Mouse (Mus musculus) limb, embryonic 11.5 days (tissue): ENCODE data around the gene Gm49336. TPM values are rescaled to one million over a fixed set of nuclear protein-coding genes. Genes with fewer than 3 reads are reported as not detected.

Experiments
- ATAC-seq: fragments of 200-750 bp; cut with Nextera tagmentation; 2 replicates; pipeline ENCODE4 v1.8.0; 2017; ENCODE audit warnings: low read depth; ENCODE audit not compliant: insufficient number of reproducible peaks, low FRiP score, low TSS enrichment
- DNase-seq: peaks from one replicate; pipeline ENCODE4 v3.0.0-alpha.2; 2015; ENCODE audit warnings: low spot score
- H3K27ac ChIP-seq: fragments of 300-500 bp; sonication (generic); replicated peaks from 2 replicates; pipeline ENCODE4 v1.5.1; 2014; ENCODE audit warnings: low read depth, mild to moderate bottlenecking, low read length
- H3K27me3 ChIP-seq: fragments of 300-500 bp; sonication (generic); 2 replicates; pipeline ENCODE4 v1.6.1; 2014; ENCODE audit warnings: mild to moderate bottlenecking, low read length, mixed read lengths; ENCODE audit not compliant: control insufficient read depth, insufficient read depth
- H3K36me3 ChIP-seq: fragments of 300-500 bp; sonication (generic); 2 replicates; pipeline ENCODE4 v1.6.1; 2014; ENCODE audit warnings: mild to moderate bottlenecking, low read length, moderate library complexity, mixed read lengths; ENCODE audit not compliant: control insufficient read depth, insufficient read depth
- H3K4me1 ChIP-seq: fragments of 300-500 bp; sonication (generic); 2 replicates; pipeline ENCODE4 v1.6.1; 2014; ENCODE audit warnings: low read length, mixed read lengths; ENCODE audit not compliant: control insufficient read depth, insufficient read depth
- H3K4me2 ChIP-seq: fragments of 300-500 bp; sonication (generic); 2 replicates; pipeline ENCODE4 v1.6.1; 2014; ENCODE audit warnings: low read depth, mild to moderate bottlenecking, moderate library complexity; ENCODE audit not compliant: severe bottlenecking
- H3K4me3 ChIP-seq: fragments of 300-500 bp; sonication (generic); 2 replicates; pipeline ENCODE4 v1.5.1; 2014; ENCODE audit warnings: low read depth, low read length
- H3K9ac ChIP-seq: fragments of 300-500 bp; sonication (generic); 2 replicates; pipeline ENCODE4 v1.6.1; 2014; ENCODE audit warnings: mild to moderate bottlenecking, low read length
- H3K9me3 ChIP-seq: fragments of 300-500 bp; sonication (generic); 2 replicates; pipeline ENCODE4 v1.6.1; 2016; ENCODE audit warnings: low read length; ENCODE audit not compliant: control insufficient read depth
- WGBS: fragments of 180-500 bp; shearing (Covaris S2); extraction: QIAGEN DNeasy Blood & Tissue Kit; methylation state at CpG from one replicate; pipeline ENCODE4 v1.1.7; 2014; 5-methylcytosine and 5-hydroxymethylcytosine counted together
- polyA plus RNA-seq: library from polyadenylated mRNA; unstranded; fragments of >200 nt; fragmentation: Nextera tagmentation; extraction: Ambion mirVana; gene quantifications from 2 replicates; pipeline ENCODE4 v1.2.1, GENCODE M21; 2014

The Gm49336 gene
- polyA plus RNA-seq, 1 experiment from 2014 or later = 67.0 TPM

- Histone ChIP-seq H3K9me3 (no peaks in the 10 kb centered on the region), H3K4me2 (no peak overlapping the region), H3K36me3 (no peaks in the 10 kb centered on the region), H3K27me3 (no peaks in the 10 kb centered on the region), H3K27ac (no peak overlapping the region), H3K4me3 (no peak overlapping the region), H3K4me1 (no peaks in the 10 kb centered on the region), H3K9ac (no peak overlapping the region)
- ATAC-seq = no peak
- 90% methylated on average over 3 of the region's 3 CpGs for WGBS
- DNase-seq = no peak
Measured at GRCm38 (mm10) chr14:60253466-60253865, 2.2 kb upstream of the Gm49336 start.

- DNase-seq (no peak), ATAC-seq (no peak; the same call in 1 of the 2 replicates)
- H3K27ac ChIP-seq = peak overlapping the region; percentile 47; the same call in 1 of the 2 replicates
- 23% methylated on average over 15 of the region's 15 CpGs for WGBS
- H3K9me3 ChIP-seq = no peaks in the 10 kb centered on the region
- peak overlapping the region; percentile 74 for H3K9ac ChIP-seq
- no peaks in the 10 kb centered on the region for H3K27me3 ChIP-seq
- H3K4me2 ChIP-seq = peak overlapping the region; percentile 72
- no peaks in the 10 kb centered on the region for H3K36me3 ChIP-seq
- no peaks in the 10 kb centered on the region for H3K4me1 ChIP-seq
- H3K4me3 ChIP-seq = peak overlapping the region; percentile 97
Measured at GRCm38 (mm10) chr14:60252004-60253000, 995 bp upstream of the Gm49336 start.

- no peaks in the 10 kb centered on the region for H3K4me1 ChIP-seq
- no peaks in the 10 kb centered on the region for H3K36me3 ChIP-seq
- DNase-seq = no peak
- peak overlapping the region; percentile 97 for H3K9ac ChIP-seq
- peak overlapping the region; percentile 62; the same call in 1 of the 2 replicates for H3K27ac ChIP-seq
- H3K4me3 ChIP-seq = peak overlapping the region; percentile 97
- ATAC-seq = peak; percentile 65
- H3K27me3 ChIP-seq = no peaks in the 10 kb centered on the region
- no peaks in the 10 kb centered on the region for H3K9me3 ChIP-seq
- H3K4me2 ChIP-seq = peak overlapping the region; percentile 72
- under 1% methylated on average over 34 of the region's 39 CpGs for WGBS
Measured at GRCm38 (mm10) chr14:60250879-60251278, 428 bp downstream of the Gm49336 start.

- no peak overlapping the region for H3K27ac ChIP-seq
Measured at GRCm38 (mm10) chr14:60250366-60250765, 941 bp downstream of the Gm49336 start.

GRCm38 (mm10) chr14:60238551-60238950 is 12.8 kb downstream of the Gm49336 start:
- ATAC-seq (no peak), DNase-seq (no peak)
- Histone ChIP-seq H3K27ac (no peak overlapping the region), H3K4me2 (no peak overlapping the region), H3K4me3 (no peak overlapping the region), H3K27me3 (no peaks in the 10 kb centered on the region), H3K9ac (no peak overlapping the region), H3K36me3 (peaks cover 11% of the 10 kb centered on the region), H3K9me3 (no peaks in the 10 kb centered on the region), H3K4me1 (no peaks in the 10 kb centered on the region)
- 81% methylated on average over 3 of the region's 3 CpGs for WGBS

More at GRCm38 (mm10) chr14:60250366-60250765, 941 bp downstream of the Gm49336 start:
- Histone ChIP-seq H3K27me3 (no peaks in the 10 kb centered on the region), H3K9me3 (no peaks in the 10 kb centered on the region), H3K4me3 (peak overlapping the region; percentile 97), H3K4me1 (no peaks in the 10 kb centered on the region), H3K4me2 (peak overlapping the region; percentile 72), H3K36me3 (no peaks in the 10 kb centered on the region), H3K9ac (peak overlapping the region; percentile 97)
- ATAC-seq = no peak
- no peak for DNase-seq
- whole genome bisulfite sequencing = 27% methylated on average over 8 of the region's 8 CpGs

DNA sequence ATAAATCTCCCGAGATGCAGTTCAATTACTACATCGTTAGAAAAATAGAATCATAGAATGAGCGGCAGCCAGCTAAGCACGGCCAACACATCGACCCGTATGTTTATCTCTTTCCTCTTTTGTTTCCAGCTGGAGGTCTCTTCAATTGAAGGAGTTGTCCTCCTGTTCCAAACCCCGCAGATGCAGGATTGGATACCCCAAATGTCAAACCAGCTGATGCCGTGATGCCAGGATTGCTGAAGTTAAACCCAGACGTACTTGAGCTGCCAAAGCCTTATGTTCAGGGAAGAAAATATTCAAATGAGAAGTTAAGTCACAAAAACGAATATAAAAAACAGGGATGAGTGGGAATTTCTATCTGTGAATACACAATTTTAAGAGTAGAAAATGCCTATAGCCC is 31.4 kb downstream of the Gm49336 start:
- ATAC-seq (no peak), DNase-seq (no peak)
- no peaks in the 10 kb centered on the region for H3K9me3 ChIP-seq
- H3K4me1 ChIP-seq = no peaks in the 10 kb centered on the region
- WGBS = 95% methylated on average over 10 of the region's 10 CpGs
- H3K27ac ChIP-seq = no peak overlapping the region
- no peaks in the 10 kb centered on the region for H3K27me3 ChIP-seq
- H3K9ac ChIP-seq = no peak overlapping the region
- H3K4me3 ChIP-seq = no peak overlapping the region
- peaks cover 4% of the 10 kb centered on the region; the same call in 1 of the 2 replicates for H3K36me3 ChIP-seq
- H3K4me2 ChIP-seq = no peak overlapping the region

GRCm38 (mm10) chr14:60217616-60218015 is 33.7 kb downstream of the Gm49336 start:
- Histone ChIP-seq H3K9ac (no peak overlapping the region), H3K4me1 (no peaks in the 10 kb centered on the region), H3K27me3 (no peaks in the 10 kb centered on the region), H3K27ac (no peak overlapping the region), H3K9me3 (no peaks in the 10 kb centered on the region), H3K4me3 (no peak overlapping the region), H3K36me3 (peaks cover 4% of the 10 kb centered on the region; the same call in 1 of the 2 replicates), H3K4me2 (no peak overlapping the region)
- 98% methylated on average over 4 of the region's 4 CpGs for WGBS
- DNase-seq (no peak), ATAC-seq (no peak)

DNA sequence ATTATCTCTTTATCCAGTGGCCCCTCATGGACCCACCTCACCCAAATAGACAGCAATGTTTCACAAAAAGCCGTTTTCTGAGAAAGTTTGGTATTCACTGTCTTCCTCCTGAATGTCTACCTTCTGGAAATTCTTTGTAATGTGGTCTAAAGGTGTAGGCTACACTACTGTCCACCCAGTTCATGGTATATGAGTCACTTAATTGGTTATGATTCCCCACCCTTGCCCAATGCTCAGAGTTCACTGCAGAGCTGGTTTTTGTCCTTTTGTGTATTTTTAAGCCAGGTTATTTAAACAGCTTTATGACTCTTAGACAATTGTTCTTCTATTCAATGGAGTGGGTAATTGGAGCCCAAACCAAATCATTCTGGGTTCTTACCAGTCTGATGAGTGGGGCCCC is 35.2 kb downstream of the Gm49336 start:
- ATAC-seq = no peak
- H3K9ac ChIP-seq = no peak overlapping the region

More for the DNA sequence above, 35.2 kb downstream of the Gm49336 start:
- WGBS = 90% methylated on average over 1 of the region's 1 CpGs
- no peak overlapping the region for H3K4me3 ChIP-seq
- no peaks in the 10 kb centered on the region for H3K4me1 ChIP-seq
- H3K27ac ChIP-seq = no peak overlapping the region
- peaks cover 4% of the 10 kb centered on the region; the same call in 1 of the 2 replicates for H3K36me3 ChIP-seq
- no peak overlapping the region for H3K4me2 ChIP-seq
- no peaks in the 10 kb centered on the region for H3K9me3 ChIP-seq
- DNase-seq = no peak
- no peaks in the 10 kb centered on the region for H3K27me3 ChIP-seq
